Mouse (Mus musculus) adrenal gland, adult 8-10 months (tissue): Measurements from ENCODE around the gene Zfhx3. TPM values are rescaled to one million over a fixed set of nuclear protein-coding genes. Genes with fewer than 3 reads are reported as not detected.

Experiments used
- DNase-seq: peaks from one replicate; pipeline ENCODE4 v3.0.0; 2022
- total RNA-seq, 4 experiments: library from RNA; stranded (reverse); gene quantifications; 2 replicates each; pipeline ENCODE4 v1.2.4; 2022

Gene Zfhx3
- total RNA-seq, 4 experiments from 2014 or later = 40.3 to 85.2 (median 55.1) TPM

DNA sequence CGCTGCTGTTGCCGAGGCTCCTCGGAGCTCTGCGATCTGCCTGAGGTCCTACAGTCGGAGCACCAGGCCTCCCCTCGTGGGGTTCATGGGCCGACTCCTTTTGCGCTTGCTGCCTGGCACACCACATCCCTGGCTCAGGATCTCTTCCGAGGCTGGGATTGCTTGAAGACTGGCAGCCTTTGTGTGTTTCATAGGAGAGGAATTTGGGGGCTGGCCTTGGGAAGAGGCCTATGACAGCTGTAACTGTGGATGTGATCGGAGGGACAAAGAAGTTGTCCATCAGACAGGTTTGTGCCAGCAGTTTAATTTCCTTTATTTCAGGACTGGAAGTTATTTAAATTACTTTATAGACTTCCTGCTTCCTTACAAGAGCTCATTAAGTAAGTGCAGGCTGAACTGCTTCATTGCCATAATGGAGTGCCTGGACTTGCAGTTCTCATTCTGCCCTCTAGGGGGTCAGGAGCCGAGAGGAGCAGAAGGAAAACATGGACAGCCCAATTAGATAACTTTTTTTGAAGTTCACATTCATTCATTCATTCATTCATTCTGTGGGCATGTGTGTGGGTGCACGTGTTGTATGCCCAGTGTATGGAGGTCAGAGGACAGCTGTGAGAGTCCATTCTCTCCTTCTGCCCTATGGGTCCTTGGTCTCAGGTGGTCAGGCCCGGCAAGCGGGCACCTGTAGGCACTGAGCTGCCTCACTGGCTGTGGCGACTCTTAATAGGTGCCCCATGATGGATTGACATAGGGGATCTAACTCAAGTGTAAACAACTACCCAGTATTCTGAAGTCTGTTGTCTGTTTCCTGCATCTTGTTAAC is 817.3 kb downstream of the Zfhx3 start:
- DNase-seq = peak; percentile 63

- DNase-seq = no peak
Measured at GRCm38 (mm10) chr8:108760745-108761144, 818.3 kb downstream of the Zfhx3 start.

DNA sequence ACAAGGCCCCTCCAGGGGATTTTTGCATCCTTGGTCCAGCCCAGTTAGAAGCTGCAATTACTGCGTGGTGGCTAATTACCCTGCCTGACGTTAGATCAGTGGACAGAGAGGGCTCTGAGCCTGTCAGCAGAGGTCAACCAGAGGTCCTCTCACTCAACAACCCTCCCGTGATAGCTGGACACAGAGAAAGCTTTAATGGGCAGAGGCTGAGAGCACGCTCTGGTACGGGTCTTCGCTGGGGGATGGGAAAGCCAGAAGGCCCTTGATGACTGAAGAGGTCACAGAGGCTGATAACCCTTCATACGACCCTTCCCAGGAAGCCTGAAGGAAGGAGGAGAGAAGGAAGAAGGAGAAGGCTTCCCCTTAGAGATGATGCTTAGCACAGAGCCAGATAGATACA is 820.1 kb downstream of the Zfhx3 start:
- no peak for DNase-seq

DNA sequence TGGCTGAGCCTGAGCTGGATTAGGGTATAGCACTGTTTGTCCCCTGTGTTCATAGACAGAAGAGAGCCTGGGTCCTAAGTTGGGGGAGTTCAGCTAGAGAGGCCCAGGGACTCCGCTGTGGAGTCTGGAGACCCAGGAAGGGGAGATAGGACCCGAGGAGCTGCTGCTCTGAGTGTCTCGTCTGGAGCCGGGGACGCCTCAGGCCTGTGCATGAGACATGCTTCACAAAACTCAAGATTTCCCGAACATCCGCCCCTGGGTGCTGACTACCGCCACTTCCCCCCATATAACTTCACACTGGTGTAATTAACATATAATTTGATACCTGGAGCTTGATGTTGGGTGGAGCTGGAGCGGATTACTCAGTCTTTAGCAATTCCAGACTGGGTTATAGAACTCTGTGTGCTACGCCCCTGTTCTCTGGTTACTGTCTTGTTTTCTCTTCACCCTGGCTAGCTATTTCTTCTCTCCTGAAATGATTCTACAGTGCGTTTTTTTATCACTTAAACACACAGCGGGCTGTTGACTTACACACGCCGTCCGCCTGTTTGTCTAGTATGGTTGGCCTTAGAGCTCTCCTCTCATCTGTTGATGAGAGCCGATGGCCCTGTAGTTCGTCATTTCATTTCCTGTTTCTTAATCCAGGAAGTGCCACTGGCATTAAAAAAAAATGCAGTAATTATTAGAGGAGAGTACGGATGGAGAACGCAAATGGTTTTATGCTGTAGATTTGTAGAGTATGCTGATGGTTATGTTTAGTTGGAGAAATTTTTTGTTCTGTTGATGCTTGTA is 822.2 kb downstream of the Zfhx3 start:
- DNase-seq = no peak

GRCm38 (mm10) chr8:108766102-108766501 is 823.7 kb downstream of the Zfhx3 start:
- no peak for DNase-seq

GRCm38 (mm10) chr8:108768051-108768450 is 825.6 kb downstream of the Zfhx3 start:
- DNase-seq = no peak

DNA sequence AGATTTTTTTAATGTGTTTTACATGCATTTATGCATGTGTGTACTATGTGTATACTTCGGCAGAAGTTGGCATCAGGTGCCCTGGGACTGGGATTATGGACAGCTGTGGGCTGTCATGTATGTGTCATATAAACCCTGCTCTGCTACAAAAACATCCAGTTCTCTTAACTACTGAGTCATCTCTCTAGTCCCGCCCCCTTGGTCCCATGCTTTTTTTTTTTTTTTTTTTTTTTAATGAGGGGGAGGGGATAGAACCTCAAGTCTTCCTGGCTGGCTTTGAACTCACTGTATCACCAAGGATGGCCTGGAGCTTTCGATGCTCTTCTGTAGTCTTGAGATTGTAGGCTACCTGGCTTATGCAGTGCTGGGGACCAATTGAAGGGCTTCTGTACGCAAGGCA is 827.9 kb downstream of the Zfhx3 start:
- DNase-seq = no peak

GRCm38 (mm10) chr8:108773436-108773835 is 831.0 kb downstream of the Zfhx3 start:
- DNase-seq = no peak

- no peak for DNase-seq
Measured at GRCm38 (mm10) chr8:108778063-108778462, 835.6 kb downstream of the Zfhx3 start.

- DNase-seq = peak; percentile 82
Measured at GRCm38 (mm10) chr8:108778551-108778950, 836.1 kb downstream of the Zfhx3 start.

DNA sequence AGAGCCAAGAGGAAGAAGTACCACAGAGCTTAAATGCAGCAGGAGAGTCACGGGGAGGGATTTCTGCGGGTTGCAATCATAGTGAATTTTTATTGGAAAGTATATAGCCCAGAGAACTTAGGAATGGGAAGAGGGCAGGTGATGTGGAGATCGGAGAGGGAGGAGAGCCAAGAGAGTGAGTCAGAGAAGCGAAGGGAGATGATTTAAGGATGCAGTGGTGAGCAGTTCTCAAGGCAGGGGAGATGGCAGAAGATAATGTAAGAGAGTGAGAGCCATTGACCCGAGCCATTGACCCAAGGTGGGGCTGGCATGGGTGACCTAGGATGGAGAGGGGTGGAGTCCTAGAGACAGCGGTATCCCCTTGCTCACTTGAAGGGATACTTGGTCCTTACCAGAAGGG is 838.3 kb downstream of the Zfhx3 start:
- DNase-seq = peak; percentile 58

DNA sequence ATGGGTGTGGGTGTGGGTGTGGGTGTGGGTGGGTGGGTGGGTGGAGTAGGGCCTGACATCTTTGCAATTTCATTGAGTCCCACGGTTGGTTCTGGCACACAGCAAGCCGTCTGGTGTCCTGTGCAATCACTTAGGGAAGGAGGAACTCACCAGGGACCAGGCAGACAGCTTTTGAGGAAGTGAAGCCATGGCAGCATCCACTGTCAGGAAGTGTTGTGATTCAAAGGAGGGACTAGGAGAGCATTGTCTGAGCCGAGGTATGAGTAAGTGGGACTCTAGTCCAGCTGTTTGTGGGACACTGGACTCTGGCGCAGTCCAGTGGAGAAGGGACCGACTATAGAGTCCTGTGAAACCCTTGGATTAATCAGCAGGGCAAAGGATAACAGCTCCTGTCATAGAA is 838.7 kb downstream of the Zfhx3 start:
- no peak for DNase-seq

DNA sequence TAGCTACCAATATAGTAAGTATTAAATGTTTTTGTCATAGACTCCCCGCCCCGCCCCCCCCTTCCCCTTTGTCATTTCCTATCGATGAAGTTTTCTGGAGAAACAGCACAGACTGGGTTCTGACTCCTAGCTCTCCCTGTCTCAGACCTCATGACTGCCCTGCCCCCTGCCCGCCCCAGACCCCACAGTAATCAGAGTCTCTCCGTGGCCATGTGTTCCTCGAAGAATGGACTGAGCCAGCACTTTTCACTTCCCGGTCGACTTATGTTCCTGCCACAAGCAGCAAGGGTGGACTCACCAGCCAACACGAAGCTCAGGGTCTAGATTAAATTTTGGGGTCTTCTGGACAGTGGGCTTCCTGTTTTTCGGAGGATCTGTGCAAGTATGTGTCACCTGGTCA is 840.7 kb downstream of the Zfhx3 start:
- no peak for DNase-seq

DNA sequence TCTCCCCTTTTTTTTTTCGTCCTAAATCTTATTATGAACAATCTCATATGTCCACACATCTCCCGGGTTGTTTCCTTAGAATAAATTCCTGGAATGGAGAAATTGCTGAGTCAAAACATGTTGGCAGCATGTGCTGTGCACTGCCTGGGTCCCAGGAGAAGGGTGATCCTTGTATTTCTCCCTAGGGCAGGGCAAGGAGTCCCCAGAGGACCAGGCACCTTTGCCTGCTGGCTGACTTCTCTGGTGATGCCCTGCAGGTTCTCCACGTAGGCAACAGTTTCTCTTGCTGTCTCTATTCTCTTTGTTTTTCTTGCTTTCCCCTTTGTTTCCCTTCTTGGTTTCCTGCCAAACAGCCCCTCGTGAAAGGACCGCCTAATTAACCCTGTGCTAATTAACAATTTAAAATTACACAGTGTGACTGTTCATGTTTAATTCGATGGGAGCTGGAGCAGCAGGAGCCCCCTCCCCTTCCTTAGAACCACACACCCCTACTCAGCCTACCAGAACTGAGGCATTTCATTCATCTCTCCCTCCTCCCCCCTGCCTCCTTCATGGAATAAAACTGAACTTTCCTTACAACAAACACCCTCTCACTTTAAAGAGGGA is 845.8 kb downstream of the Zfhx3 start:
- no peak for DNase-seq

DNA sequence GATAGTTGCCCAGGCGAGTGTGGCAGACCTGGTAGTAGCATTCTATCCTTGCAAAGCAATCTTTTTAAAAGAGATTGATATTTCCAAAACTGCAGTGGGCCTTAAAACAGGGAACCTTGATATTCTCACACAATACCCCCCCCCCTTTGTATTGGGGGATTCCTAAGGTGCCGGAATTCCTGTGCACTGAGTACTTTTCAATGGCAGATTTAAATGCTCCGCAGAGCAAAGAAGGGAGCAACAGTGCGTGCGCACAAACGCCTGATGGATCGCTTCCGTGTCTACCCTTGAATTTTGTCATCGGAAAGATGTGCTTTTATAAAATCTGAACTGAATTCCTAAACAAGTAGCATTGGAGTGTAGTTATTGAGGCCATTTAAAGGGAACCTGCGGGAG is 846.3 kb downstream of the Zfhx3 start:
- DNase-seq = no peak

DNA sequence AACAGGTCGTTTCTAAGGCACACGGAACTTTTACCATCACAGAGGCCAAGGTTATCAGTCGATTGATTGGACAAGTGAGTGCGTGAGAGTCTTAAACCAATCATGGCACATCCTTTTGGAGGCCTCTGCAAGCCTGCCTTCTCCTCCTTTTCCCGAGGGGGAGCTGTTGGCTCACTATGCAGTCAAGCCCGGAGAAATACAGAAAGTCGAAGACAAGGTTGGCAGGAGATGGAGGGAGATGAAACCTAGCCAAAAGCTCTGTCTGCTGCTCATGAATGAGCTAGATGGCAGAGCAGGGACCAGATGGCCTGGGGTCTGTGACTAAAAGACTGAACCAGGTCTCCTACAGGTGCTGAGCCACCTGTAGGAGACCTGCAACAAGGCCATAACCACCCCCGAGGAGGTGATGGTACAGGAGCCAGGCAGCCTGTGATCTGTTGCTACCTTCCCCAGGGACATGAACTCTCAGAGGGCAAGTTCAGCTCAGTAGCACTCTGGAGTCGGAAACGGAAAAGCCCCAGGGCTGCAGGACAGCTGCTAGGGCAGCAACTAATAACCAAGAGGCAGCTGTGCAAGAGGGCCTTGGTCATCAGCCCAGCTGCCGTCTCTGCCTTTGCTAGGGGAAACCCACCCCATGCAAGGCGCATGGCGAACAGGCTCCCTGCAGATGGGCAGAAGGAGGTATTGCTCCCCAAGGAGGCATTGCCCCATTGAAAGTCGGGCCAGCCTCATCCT is 848.3 kb downstream of the Zfhx3 start:
- peak; percentile 64 for DNase-seq

DNA sequence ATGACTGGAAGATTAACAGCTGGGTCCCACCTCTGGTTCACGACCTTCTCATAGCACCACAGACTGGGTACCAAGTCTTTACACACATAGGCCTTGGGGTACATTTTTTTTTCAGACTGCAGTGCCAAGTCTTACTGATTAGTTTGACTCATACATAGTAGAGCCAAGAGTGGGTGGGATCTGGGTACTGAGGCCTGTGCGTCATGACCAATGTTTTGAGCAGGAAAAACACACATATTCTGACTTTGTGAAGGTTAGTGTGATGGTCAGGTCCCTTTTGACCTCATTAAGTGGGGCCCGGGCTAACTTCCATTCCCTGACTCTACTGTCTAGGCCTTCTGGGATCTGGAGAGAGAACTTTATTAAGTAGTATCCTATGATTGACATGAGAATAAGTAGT is 853.6 kb downstream of the Zfhx3 start:
- DNase-seq = peak; percentile 69

DNA sequence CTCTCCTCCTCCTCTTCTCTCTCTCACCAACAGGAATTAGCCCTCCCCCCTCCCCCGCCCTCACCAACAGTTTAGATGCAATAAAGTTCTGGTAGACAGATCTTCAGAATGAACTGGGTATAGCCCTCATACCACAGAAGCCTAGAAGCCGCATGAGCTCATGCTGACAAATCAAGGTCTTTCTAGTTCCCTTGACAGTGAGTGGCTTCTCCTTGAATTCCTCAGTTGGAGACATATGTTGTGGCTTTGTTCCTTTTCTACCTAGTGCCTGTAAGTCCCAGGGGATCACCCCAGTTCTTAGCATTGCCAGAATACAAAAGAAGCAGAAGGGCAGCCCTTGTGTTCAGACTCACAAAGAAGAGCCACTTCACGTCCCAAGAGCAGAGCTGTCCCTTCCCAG is 854.4 kb downstream of the Zfhx3 start:
- no peak for DNase-seq

- DNase-seq = peak; percentile 97
Measured at GRCm38 (mm10) chr8:108798012-108798411, 855.6 kb downstream of the Zfhx3 start.

DNA sequence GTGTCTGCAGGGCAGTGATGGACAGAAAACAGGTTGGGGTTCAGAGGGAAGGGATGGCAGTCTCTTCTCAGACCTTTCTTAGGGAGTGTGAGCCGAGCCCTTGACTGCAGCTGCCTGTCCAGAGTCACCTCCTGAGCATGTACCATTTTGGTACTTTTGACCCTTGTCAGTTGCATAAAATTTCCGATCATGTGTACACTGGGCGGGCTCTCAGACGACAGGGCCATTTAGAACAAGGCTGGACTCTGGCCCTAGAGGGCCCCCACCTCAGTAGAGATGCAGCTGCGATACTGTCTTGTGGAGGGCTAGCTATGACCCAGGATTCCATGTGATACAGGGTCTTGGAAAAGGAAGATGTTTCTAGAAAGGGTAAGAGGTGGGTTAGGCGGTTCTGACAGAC is 856.8 kb downstream of the Zfhx3 start:
- DNase-seq = no peak

DNA sequence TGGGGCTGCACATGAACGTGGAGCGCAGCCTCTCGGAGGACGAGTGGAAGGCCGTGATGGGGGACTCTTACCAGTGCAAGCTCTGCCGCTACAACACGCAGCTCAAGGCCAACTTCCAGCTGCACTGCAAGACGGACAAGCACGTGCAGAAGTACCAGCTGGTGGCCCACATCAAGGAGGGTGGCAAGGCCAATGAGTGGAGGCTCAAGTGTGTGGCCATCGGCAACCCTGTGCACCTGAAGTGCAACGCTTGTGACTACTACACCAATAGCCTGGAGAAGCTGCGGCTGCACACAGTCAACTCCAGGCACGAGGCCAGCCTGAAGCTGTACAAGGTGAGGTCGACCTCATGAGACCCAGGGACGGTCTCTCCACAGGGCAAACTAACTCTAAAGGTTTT is 857.9 kb downstream of the Zfhx3 start:
- DNase-seq = no peak

GRCm38 (mm10) chr8:108803017-108803416 is 860.6 kb downstream of the Zfhx3 start:
- DNase-seq = no peak

GRCm38 (mm10) chr8:108811694-108812093 is 869.2 kb downstream of the Zfhx3 start:
- DNase-seq = no peak
